Mouse (Mus musculus) bone marrow, adult 2 months (tissue): ENCODE results near the gene 1700013G24Rik.

ENCODE experiments used
- CTCF ChIP-seq: fragments of 200-500 bp; IDR thresholded peaks from 2 replicates; pipeline ENCODE4 v1.5.1; 2011; ENCODE audit warnings: low read length, control low read depth; ENCODE audit not compliant: control insufficient read depth, insufficient read depth
- POLR2A ChIP-seq: fragments of 200-500 bp; IDR thresholded peaks from 2 replicates; pipeline ENCODE4 v1.6.1; 2011; ENCODE audit warnings: low read depth, mild to moderate bottlenecking, control low read depth, low read length, borderline replicate concordance; ENCODE audit not compliant: control insufficient read depth

- TF ChIP-seq CTCF (no peak), POLR2A (no peak)
These were observed 26.7 kb downstream of the 1700013G24Rik start for GRCm38 (mm10) chr4:137479757-137480156.
